In the genomic region with DNA sequence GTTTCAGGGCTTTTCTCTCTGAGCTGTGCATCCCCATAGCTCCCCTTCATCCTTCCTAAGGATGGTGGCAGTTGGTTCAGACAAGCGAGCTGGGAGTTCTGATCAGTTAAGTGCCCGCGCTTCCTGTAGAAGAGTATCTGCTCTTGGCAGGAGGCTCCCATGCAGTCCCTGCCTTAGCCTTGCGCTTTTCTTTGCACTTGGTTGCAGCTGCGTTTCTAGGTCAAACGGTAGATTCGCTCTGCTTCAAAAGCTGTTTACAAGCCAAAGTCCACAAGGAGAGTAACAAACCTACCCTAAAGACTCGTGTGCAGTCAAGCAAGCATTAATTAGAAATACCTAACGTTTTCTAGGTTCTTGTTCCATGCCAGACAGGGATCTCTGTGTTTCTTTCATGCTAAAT, we compare ENCODE assay signal across 10 mouse cellular contexts.
DNase-seq lines count a peak whose midpoint lies in the region; ATAC-seq and TF ChIP-seq lines count a peak whose summit lies in the region.
"Had no signal": no experiment of that assay in that cellular context is flagged by ENCODE, and none has a peak within 500 bp of the region (broad histone marks: within the 10 kb centered on the region; RNA-seq: fewer than 3 reads in every experiment).

No protein-coding gene starts in this region.

- H3K4me1 ChIP-seq in liver, embryonic 13.5 days (replicated peaks) = no peaks in the 10 kb centered on the region
- H3K4me1 ChIP-seq in kidney, embryonic 15.5 days = 0 out of 2 replicates have a peak, but pooled peaks cover 4% of the 10 kb centered on the region
- no peaks in the 10 kb centered on the region for H3K4me1 ChIP-seq in lung, adult 2 months (ENCODE audit: control insufficient read depth, insufficient read depth, low read length)

- H3K4me3 ChIP-seq in liver, embryonic 13.5 days (replicated peaks) = no peak overlapping the region
- H3K4me3 ChIP-seq in kidney, embryonic 15.5 days (replicated peaks) = no peak overlapping the region
- no peak overlapping the region for H3K4me3 ChIP-seq in lung, adult 2 months (replicated peaks; ENCODE audit: extremely low read depth, low read depth, low read length)

- no peak overlapping the region for H3K27ac ChIP-seq in liver, embryonic 13.5 days
- H3K27ac ChIP-seq in kidney, embryonic 15.5 days = peak overlapping the region; percentile 59
- H3K27ac ChIP-seq: liver, embryonic 14.5 days had no signal

- H3K27me3 ChIP-seq in liver, embryonic 13.5 days = no peaks in the 10 kb centered on the region
- H3K27me3 ChIP-seq in kidney, embryonic 15.5 days = no peaks in the 10 kb centered on the region

- 58% methylated on average over 9 of the region's 9 CpGs for WGBS in liver, embryonic 13.5 days (ENCODE audit: insufficient replicate concordance)
- WGBS in kidney, embryonic 15.5 days = 67% methylated on average over 9 of the region's 9 CpGs
- WGBS in lung, adult 2 months = 56% methylated on average over 9 of the region's 9 CpGs

- H3K36me3 ChIP-seq in liver, embryonic 13.5 days = no peaks in the 10 kb centered on the region
- H3K36me3 ChIP-seq in kidney, embryonic 15.5 days = no peaks in the 10 kb centered on the region

- DNase-seq in heart, adult 11 months = peak; percentile 37
- DNase-seq in heart, postnatal 14 days = no peak
- DNase-seq in liver, embryonic 13.5 days = no peak
- DNase-seq in liver = no peak
- peak; percentile 51 for DNase-seq in retina, embryonic 14.5 days (ENCODE audit: low spot score)
- no peak for DNase-seq in lung, postnatal 14 days
- no peak for DNase-seq in lung, adult 2 months
- DNase-seq: adrenal gland, postnatal 14 days had no signal

- no peak for TF ChIP-seq POLR2A in lung, adult 2 months (IDR thresholded peaks at IDR 0.05; ENCODE audit: borderline replicate concordance, extremely low read depth, low read depth, low read length)

- no peak overlapping the region for H3K9ac ChIP-seq in liver, embryonic 13.5 days
- H3K9ac ChIP-seq in kidney, embryonic 15.5 days = no peak overlapping the region
- H3K9ac ChIP-seq: liver, embryonic 14.5 days had no signal

- H3K9me3 ChIP-seq in liver, embryonic 13.5 days (replicated peaks) = no peaks in the 10 kb centered on the region; the same call in 1 of the 2 replicates
- H3K9me3 ChIP-seq in kidney, embryonic 15.5 days (replicated peaks) = no peaks in the 10 kb centered on the region

- H3K4me2 ChIP-seq in liver, embryonic 13.5 days = peak overlapping the region; percentile 17; the same call in 1 of the 2 replicates
- H3K4me2 ChIP-seq in kidney, embryonic 15.5 days = no peak overlapping the region

- intact Hi-C loops in heart, postnatal 14 days (cut with DNase I) = no loop called here

- ATAC-seq in liver, embryonic 13.5 days (ENCODE audit: low read depth) = no peak
- ATAC-seq in kidney, embryonic 15.5 days (replicated peaks; ENCODE audit: low FRiP score) = 0 out of 2 replicates have a peak, but pooled peaks have one; percentile 36

- no peak for TF ChIP-seq CTCF in lung, adult 2 months (IDR thresholded peaks at IDR 0.05; ENCODE audit: insufficient read depth, low read length)

Comparison
In these comparisons a context has a peak if more than half of its experiments do, and no peak if none do; other contexts are left out.
1. DNase-seq: peak in heart, adult 11 months (single experiment) and retina, embryonic 14.5 days (single experiment); none in heart, postnatal 14 days (0 of 2), liver, embryonic 13.5 days (single experiment), liver (single experiment), lung, postnatal 14 days (single experiment) and lung, adult 2 months (single experiment).